Mouse (Mus musculus): Measurements from ENCODE around the gene Sept11.

The Sept11 gene

GRCm38 (mm10) chr5:93163541-93163940 is 70.3 kb downstream of the Sept11 start:
- in situ Hi-C loops (cut with MboI; ENCODE audit: unreplicated experiment in 2 of 2): loop anchor here (5.0 to 25.0 kb wide), 4 partner anchors 179 to 501 kb away; partner anchors contain the start of gene Ccdc158 (in 1 of the 2)

DNA sequence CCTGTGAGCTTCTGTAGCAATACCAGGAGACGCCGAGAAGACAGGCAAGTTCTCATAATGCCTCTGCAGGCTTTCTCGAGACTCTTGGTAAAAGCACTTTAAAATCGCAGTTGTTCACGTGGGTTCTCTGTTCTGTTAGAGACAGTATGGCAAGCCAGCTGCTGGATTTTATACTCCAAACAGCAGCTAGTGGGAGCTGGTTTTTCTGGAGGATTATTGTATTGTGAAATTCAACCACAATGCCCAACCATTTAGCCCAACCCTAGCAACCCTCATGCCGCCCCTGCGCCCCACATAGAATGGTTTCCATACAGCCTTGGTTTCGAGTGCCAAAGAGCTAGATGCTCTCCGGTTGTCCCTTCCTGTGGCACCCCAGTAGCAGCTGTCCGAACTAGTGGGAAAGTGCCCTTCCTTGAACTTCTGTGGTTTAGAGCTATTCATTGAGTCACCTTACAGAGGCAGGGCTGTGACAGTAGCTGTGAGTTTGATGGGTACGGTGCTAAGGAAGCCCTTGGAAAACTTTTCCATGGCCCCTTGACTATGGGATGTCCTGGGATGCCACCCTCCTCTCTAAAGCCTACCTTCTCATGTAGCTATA is 74.8 kb downstream of the Sept11 start:
- in situ Hi-C loops (cut with MboI; ENCODE audit: unreplicated experiment in 2 of 2): loop anchor here in 1 of 2 experiments (10.0 to 25.0 kb wide), 2 partner anchors 183 to 506 kb away; no protein-coding TSS in a partner anchor

DNA sequence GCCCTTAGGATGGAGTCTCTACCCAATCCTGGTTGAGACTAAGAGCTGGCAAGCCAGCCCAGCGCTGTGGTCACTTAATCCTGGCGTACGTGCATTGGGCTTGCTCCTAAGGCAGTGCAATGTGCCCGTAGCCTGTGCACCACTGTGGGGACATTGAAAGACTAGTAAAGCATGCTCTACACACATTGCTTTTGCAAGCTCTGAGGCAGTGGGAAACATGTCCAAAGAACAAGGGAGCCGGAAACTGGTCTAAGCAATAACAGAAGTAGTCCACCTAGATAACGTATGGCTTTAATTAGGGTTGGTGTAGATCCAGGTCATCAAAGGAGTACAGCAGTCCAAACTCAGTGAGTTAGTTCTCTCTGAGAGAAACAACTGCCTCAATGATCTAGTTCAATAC is 75.4 kb downstream of the Sept11 start:
- in situ Hi-C loops (cut with MboI; ENCODE audit: unreplicated experiment in 2 of 2): loop anchor here in 1 of 2 experiments (10.0 to 25.0 kb wide), 2 partner anchors 184 to 506 kb away; no protein-coding TSS in a partner anchor

DNA sequence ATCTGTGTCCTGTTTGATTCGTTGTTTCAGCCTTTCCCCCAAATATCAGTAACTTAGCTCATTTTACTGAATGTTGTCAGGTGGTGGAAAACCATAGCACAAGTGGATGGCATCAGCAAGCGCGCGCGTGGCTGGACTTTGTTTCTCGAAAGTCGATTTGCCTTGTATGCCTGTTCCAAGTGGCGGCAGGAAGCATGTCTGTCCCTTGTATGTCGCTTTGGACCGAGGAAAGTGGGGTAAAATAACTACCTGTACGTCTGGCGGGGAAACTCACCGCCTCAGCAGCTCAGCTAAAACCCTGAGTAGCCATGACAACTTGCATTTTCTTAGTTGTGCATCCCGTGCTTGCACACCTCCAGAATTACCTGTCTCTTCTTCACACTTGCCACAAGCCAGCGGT is 78.2 kb downstream of the Sept11 start:
- in situ Hi-C loops (cut with MboI; ENCODE audit: unreplicated experiment in 2 of 2): loop anchor here in 1 of 2 experiments (25.0 kb wide), 1 partner anchor 509 kb away; no protein-coding TSS in a partner anchor

DNA sequence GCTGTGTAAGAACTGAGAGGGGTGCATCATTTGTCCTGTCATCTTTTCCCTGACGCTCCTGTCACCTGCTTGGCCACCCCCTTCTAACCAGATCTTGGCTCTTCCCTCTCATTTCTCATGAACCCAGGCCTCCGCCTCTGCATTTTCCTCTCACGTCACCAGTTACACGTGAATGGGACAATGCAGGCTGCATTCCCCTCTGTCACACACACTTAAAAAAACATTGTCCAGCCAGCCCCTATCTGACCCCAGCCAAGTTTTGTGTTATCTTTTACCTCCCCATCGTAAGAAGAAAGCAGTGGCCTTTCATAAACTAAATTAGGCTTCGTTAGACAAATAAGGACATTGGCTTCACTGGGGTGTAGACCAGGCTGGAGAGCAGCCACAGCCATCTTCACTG is 79.3 kb downstream of the Sept11 start:
- in situ Hi-C loops (cut with MboI; ENCODE audit: unreplicated experiment in 2 of 2): loop anchor here in 1 of 2 experiments (25.0 kb wide), 1 partner anchor 510 kb away; no protein-coding TSS in a partner anchor

- in situ Hi-C loops (cut with MboI; ENCODE audit: unreplicated experiment in 2 of 2): loop anchor here in 1 of 2 experiments (25.0 kb wide), 2 partner anchors 512 to 1112 kb away; no protein-coding TSS in a partner anchor
Measured at GRCm38 (mm10) chr5:93174675-93175074, 81.4 kb downstream of the Sept11 start.

DNA sequence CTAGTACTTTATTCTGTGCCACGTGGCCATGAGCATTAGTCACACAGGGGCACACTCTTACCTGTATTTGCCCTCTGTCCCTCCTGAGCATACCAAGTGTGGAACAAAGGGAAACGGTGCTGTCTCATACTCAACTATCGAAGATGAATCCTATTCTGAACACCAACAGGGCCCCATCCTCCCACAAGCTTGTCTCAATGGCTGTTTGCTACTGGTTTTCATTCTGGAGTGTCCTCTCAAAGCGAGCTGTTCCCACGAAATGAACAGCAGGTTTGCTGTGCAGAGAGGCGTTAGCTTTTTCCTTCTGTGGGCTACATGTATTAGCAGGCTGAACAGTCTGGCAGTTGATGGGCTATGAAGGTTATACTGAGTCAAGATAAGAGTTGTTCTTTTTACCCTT is 85.4 kb downstream of the Sept11 start:
- in situ Hi-C loops (cut with MboI; ENCODE audit: unreplicated experiment in 2 of 2): loop anchor here in 1 of 2 experiments (25.0 kb wide), 1 partner anchor 1116 kb away; no protein-coding TSS in a partner anchor

- in situ Hi-C loops (cut with MboI; ENCODE audit: unreplicated experiment in 2 of 2): loop anchor here in 1 of 2 experiments (25.0 kb wide), 1 partner anchor 1118 kb away; no protein-coding TSS in a partner anchor
Measured at GRCm38 (mm10) chr5:93180252-93180651, 87.0 kb downstream of the Sept11 start.

GRCm38 (mm10) chr5:93183311-93183710 is 90.1 kb downstream of the Sept11 start:
- in situ Hi-C loops (cut with MboI; ENCODE audit: unreplicated experiment in 2 of 2): loop anchor here in 1 of 2 experiments (25.0 kb wide), 1 partner anchor 1121 kb away; no protein-coding TSS in a partner anchor

DNA sequence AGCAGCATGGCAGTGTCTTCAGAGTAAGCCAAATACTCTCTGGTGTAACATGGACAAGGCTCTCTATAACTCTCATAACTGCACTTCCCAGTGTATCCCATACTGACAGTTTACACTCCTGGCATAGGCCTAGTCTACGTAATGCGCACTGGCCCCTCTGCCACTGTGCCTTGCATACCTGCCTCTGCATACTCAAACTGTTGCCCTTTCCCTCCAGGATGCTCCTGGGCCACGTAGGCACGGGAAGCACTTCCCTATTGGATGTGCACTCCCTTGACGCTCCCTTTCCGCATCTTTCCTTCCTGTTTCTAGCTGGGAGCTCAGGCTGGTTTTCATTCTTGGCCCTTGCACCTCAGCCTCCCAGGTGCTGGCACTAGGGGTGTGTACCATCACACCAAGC is 91.3 kb downstream of the Sept11 start:
- in situ Hi-C loops (cut with MboI; ENCODE audit: unreplicated experiment in 2 of 2): loop anchor here in 1 of 2 experiments (25.0 kb wide), 1 partner anchor 1122 kb away; no protein-coding TSS in a partner anchor

DNA sequence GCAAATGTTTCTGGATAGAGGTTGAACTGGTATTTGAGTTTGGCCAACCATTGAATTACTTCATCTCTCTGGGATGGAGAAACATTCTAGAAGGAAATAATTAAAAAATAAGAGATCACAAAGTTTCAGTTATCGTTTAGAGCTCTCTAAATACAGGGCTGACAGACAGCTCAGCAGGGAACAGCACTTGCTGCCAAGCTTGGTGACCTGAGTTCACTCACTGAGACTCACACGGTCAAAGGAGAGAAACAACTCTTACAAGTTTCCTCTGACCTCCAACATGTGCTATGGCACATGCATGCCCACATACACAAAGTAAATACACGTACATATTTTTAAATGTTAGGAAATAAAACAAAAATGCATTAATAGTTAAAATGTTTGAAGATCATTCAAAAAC is 96.4 kb downstream of the Sept11 start:
- in situ Hi-C loops (cut with MboI; ENCODE audit: unreplicated experiment in 2 of 2): loop anchor here (5.0 to 25.0 kb wide), 2 partner anchors 78 to 1127 kb away; partner anchors contain the start of gene Ccng2 (in 1 of the 2)

DNA sequence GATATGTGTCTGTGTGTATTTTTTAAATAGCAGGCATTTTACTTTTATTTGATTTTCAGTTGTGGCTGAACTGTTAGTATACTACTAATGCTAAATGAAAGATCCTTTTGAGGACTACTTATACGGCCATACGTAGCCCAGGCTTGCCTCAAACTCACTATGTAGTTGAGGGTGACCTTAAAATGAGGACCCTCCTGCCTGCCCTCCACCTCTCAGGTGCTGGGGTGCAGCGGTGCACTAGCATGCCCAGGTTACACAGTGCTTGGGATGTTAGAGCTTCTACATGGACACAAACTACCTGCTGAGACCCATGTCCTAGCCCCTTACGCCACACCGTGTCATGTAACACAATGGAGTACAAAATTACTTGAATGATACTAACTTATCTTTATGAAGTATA is 97.2 kb downstream of the Sept11 start:
- in situ Hi-C loops (cut with MboI; ENCODE audit: unreplicated experiment in 2 of 2): loop anchor here in 1 of 2 experiments (25.0 kb wide), 1 partner anchor 1128 kb away; no protein-coding TSS in a partner anchor

GRCm38 (mm10) chr5:93198232-93198631 is 105.0 kb downstream of the Sept11 start:
- in situ Hi-C loops (cut with MboI; ENCODE audit: unreplicated experiment in 2 of 2): loop anchor here in 1 of 2 experiments (25.0 kb wide), 1 partner anchor 1136 kb away; no protein-coding TSS in a partner anchor

DNA sequence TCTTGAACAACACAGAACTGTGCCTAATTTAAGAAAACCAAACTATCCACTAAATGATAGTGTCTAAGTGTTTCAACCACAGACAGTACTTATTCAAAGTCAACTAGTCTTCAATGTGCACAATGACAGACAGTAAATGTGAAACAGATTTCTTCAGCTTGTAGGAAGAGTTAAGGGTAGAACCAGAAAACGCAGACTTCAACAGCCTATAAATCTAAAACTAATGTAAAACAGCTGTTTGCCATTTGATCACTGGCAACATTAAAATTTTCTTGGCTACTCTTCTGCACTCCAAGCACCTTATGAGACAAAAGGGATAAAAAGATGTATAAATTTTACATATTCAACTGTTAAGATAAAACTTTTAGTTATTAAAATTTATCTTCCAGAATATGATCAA is 107.9 kb downstream of the Sept11 start:
- in situ Hi-C loops (cut with MboI; ENCODE audit: unreplicated experiment in 2 of 2): no loop called here

GRCm38 (mm10) chr5:93205371-93206108 is 112.3 kb downstream of the Sept11 start:
- in situ Hi-C loops (cut with MboI; ENCODE audit: unreplicated experiment in 2 of 2): loop anchor here in 1 of 2 experiments (5.0 kb wide), 1 partner anchor 62 kb away; the partner anchor contains the start of gene Ccng2

DNA sequence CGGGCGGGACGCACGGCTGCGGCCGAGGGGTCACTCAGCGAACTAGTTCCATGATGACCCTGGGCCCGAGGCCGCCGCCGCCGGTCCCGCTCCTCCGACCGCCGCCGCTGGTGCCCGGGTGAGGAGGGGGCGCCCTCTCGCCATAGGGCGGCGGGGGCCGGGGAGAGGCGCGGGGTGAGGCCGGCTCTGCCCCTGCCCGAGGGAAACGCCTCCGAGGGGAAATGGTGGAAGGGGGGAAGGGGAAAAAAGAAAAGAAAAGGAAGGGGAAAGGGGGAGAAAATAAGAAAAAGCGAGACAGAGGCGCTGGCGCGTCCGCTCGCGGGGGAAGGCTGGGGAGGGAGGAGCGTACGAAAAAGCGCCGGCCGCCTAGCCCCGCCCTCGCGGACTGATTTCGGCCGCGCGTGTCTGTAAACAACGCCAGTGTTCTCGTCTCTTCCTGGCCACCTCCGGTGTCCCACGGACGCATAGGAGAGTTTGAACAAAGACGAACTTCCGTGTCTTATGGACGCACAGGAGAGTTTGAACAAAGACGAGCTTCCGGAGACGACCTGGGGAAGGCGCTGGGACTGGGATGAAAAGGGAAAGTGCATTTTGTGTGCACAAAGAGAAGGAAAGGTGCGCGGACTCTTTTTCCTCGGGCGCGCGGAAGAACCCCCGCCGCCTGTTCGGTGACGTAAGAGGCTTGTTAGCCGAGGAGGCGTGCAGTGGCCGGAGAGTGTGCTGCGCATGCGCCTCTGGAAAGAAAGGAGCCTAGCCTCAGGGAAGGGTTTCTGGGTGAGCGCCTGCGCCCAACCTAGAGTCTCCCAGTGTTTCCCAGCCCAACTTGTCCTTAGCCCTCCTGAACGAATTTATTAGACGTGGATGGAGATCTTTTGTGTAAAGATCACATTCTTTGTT is 113.1 kb downstream of the Sept11 start, which contains the start of the genes Ccni and 2010109A12Rik:
TSS of gene Ccni (minus strand) at position 387 of the 897 bp plus-strand sequence.
TSS of gene 2010109A12Rik (plus strand) at position 410 of the 897 bp plus-strand sequence.
- in situ Hi-C loops (cut with MboI; ENCODE audit: unreplicated experiment in 2 of 2): loop anchor here in 1 of 2 experiments (5.0 kb wide), 1 partner anchor 61 kb away; the partner anchor contains the start of gene Ccng2

DNA sequence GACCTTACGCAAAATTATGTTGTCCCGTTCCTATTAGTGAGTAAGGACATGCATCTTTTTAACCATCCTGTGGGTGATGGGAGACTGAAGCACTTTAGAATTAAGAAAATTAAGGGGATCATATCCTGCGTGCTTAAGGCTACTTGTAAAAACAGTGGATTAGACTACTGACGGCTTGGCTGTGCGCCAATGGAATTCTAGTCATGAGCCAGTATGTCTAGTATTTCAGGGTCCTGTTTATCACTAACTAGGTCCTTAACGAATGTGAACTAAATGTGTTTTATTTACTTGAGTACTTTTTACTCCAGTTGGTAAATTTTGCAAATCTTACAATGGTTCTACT is 113.7 kb downstream of the Sept11 start:
- in situ Hi-C loops (cut with MboI; ENCODE audit: unreplicated experiment in 2 of 2): loop anchor here in 1 of 2 experiments (5.0 kb wide), 1 partner anchor 60 kb away; the partner anchor contains the start of gene Ccng2

- in situ Hi-C loops (cut with MboI; ENCODE audit: unreplicated experiment in 2 of 2): loop anchor here in 1 of 2 experiments (5.0 kb wide), 1 partner anchor 60 kb away; the partner anchor contains the start of gene Ccng2
Measured at GRCm38 (mm10) chr5:93207555-93207954, 114.3 kb downstream of the Sept11 start.

DNA sequence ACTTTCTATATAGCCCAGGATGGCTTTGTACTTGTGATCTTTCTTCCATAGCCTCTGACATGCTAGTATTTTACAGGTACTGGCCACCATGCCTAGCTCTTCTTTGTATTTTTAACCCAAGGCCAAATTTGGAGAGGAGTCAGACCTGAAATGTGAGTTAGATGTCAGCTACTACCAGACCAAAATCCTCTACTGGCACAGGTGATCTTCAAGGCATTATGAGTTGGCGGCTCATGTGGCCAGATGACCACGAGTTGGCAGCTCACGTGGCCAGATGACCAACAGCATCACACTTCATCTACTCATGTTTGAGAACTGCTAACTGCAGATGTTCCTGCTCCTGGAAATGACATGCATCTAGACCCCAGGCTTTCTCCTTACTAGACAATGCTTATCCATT is 125.1 kb downstream of the Sept11 start:
- in situ Hi-C loops (cut with MboI; ENCODE audit: unreplicated experiment in 2 of 2): no loop called here

All from v-Abl transformed pro-B cells (cell line).